Mouse (Mus musculus) kidney, adult 2 months (tissue): Measurements from ENCODE around the gene Vax2. TPM values are rescaled to one million over a fixed set of nuclear protein-coding genes. Genes with fewer than 3 reads are reported as not detected.

Source experiments
- DNase-seq: peaks from one replicate; pipeline ENCODE4 v3.0.0; 2021
- H3K27ac ChIP-seq: fragments of 200-500 bp; 2 replicates; pipeline ENCODE4 v1.5.1; 2012; ENCODE audit warnings: low read depth, low read length, control low read depth, inconsistent platforms; ENCODE audit not compliant: insufficient read depth
- H3K27me3 ChIP-seq: fragments of 200-500 bp; replicated peaks from 2 replicates; pipeline ENCODE4 v1.6.1; 2012; ENCODE audit warnings: mild to moderate bottlenecking, moderate library complexity, low read length, inconsistent platforms; ENCODE audit not compliant: control insufficient read depth, insufficient read depth
- H3K36me3 ChIP-seq: fragments of 200-500 bp; 2 replicates; pipeline ENCODE4 v1.6.1; 2012; ENCODE audit warnings: mild to moderate bottlenecking, moderate library complexity, low read length, inconsistent platforms; ENCODE audit not compliant: control insufficient read depth, insufficient read depth
- H3K4me1 ChIP-seq: fragments of 200-500 bp; 2 replicates; pipeline ENCODE4 v1.6.1; 2011; ENCODE audit warnings: low read length; ENCODE audit not compliant: control insufficient read depth, insufficient read depth
- H3K4me3 ChIP-seq: fragments of 200-500 bp; 2 replicates; pipeline ENCODE4 v1.5.1; 2011; ENCODE audit warnings: mild to moderate bottlenecking, low read depth, low read length, control low read depth; ENCODE audit not compliant: insufficient read depth
- CTCF ChIP-seq: fragments of 200-500 bp; conservative IDR thresholded peaks from 2 replicates; pipeline ENCODE4 v1.5.1; 2011; ENCODE audit warnings: low read depth, mild to moderate bottlenecking, control low read depth, low read length, moderate library complexity, mixed read lengths; ENCODE audit not compliant: insufficient read depth, insufficient read length
- POLR2A ChIP-seq: fragments of 200-500 bp; IDR thresholded peaks from one replicate; pipeline ENCODE4 v1.6.1; 2011; ENCODE audit warnings: low read depth, low read length, control low read depth
- WGBS: fragments of 180-500 bp; shearing (Covaris S2); methylation state at CpG from one replicate; pipeline ENCODE4 v1.1.7; 2018; 5-methylcytosine and 5-hydroxymethylcytosine counted together
- polyA plus RNA-seq: library from polyadenylated mRNA; depleted of rRNA; stranded (reverse); fragments of >200 nt; gene quantifications from 2 replicates; pipeline ENCODE4 v1.2.3, GENCODE M21; 2012; rRNA removed

Vax2 gene
- polyA plus RNA-seq = not detected in 2 replicates

DNA sequence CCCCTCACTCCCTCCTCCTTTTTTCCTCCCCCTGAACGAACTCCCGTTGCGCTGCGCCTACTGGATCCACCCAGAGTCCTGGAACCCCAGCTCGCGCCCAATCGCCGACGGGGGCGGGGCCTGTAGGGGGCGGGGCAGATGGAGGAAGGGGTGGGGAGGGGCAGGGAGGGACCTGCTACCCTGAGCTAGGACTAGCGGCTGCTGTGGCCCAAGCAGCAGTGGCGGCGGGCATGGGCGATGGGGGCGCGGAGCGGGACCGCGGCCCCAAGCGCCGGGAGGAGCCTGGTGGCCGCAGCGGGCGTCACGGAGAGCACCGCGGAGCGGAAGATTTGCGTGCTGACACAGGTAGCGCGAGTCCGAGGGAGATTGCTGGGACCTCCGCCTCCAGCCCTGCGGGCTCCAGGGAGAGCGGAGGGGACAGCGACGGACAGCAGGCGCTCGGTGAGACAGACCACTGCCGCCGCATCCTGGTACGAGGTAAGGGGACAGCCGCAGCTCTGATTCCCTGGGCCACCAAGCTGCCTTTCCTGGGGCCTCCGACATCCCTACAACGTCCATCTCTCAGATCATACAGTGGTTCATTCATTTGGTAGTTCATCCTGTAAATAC is at the start of gene Vax2:
Gene Vax2 (plus strand): TSS at position 198 of the 609 bp plus-strand sequence.
- Histone ChIP-seq H3K4me1 (no peaks in the 10 kb centered on the region), H3K27ac (no peak within 1 kb of the TSS), H3K36me3 (no peaks in the 10 kb centered on the region), H3K27me3 (peaks cover 12% of the 10 kb centered on the region), H3K4me3 (peak within 1 kb of the TSS; percentile 14; the same call in 1 of the 2 replicates)
- no peak for TF ChIP-seq CTCF
- DNase-seq = peak; percentile 73
- WGBS = 2% methylated on average over 41 of the region's 46 CpGs

GRCm38 (mm10) chr6:83665009-83665408 is 46.1 kb upstream of the Vax2 start:
- no peak overlapping the region for H3K27ac ChIP-seq
- 88% methylated on average over 2 of the region's 2 CpGs for WGBS
- no peak for DNase-seq
- no peaks in the 10 kb centered on the region for H3K36me3 ChIP-seq
- no peak for TF ChIP-seq CTCF
- TF ChIP-seq POLR2A = no peak
- no peak overlapping the region for H3K4me3 ChIP-seq
- H3K4me1 ChIP-seq = no peaks in the 10 kb centered on the region
- no peaks in the 10 kb centered on the region; the same call in 1 of the 2 replicates for H3K27me3 ChIP-seq

DNA sequence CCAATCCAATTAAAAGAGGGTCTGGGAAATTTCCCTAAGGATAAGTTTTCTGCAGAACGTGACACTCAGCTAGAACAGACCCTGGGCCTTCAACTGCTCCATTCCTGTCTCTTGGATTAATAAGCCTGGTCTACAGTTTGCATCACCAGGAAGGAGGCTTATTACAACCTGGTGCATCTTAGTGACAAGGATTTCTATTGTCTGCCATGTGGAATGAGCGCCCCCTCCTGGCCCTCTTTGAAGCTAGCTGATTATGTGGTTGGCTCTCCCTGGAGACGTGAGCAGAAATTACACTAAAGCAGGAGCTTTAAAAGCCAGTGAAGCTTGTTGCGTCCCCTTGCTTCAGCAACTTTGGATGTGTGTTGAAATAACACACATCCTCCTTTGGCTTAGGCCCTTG is 37.7 kb upstream of the Vax2 start:
- H3K36me3 ChIP-seq = no peaks in the 10 kb centered on the region
- no peak overlapping the region for H3K27ac ChIP-seq
- H3K4me1 ChIP-seq = no peaks in the 10 kb centered on the region
- TF ChIP-seq POLR2A (no peak), CTCF (peak; percentile 78)
- H3K27me3 ChIP-seq = no peaks in the 10 kb centered on the region
- WGBS = 8% methylated on average over 4 of the region's 4 CpGs
- peak; percentile 54 for DNase-seq
- no peak overlapping the region for H3K4me3 ChIP-seq

GRCm38 (mm10) chr6:83677757-83678156 is 33.3 kb upstream of the Vax2 start, which contains the start of gene Cd207:
TSS of gene Cd207 (minus strand) at chr6:83677857.
- Histone ChIP-seq H3K27ac (no peak within 1 kb of the TSS), H3K4me3 (no peak within 1 kb of the TSS), H3K4me1 (no peaks in the 10 kb centered on the region), H3K27me3 (no peaks in the 10 kb centered on the region), H3K36me3 (no peaks in the 10 kb centered on the region)
- WGBS = 70% methylated on average over 4 of the region's 4 CpGs
- TF ChIP-seq CTCF (no peak), POLR2A (no peak)
- DNase-seq = no peak

DNA sequence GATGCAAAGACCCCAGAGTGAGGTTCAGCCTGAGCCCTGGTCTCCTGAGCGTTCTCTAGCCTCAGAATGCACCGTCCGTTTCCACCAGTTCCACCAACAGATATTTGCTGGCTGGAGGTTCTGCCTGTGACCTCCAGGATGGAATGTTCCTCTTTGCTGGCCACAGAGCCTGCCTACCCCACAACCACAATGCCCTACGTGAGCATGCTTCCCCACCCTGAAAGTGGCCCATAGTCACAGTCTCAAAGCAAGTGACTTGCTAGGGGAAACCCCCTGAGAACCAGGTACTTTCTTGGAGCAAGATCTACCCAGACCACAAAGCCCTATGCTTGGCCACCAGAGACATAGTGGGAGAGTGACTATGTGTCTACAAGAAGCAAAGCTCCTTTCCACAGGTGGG is 21.7 kb upstream of the Vax2 start:
- no peak for DNase-seq
- Histone ChIP-seq H3K4me3 (no peak overlapping the region), H3K27me3 (no peaks in the 10 kb centered on the region), H3K36me3 (no peaks in the 10 kb centered on the region), H3K4me1 (no peaks in the 10 kb centered on the region), H3K27ac (no peak overlapping the region)
- no peak for TF ChIP-seq CTCF
- TF ChIP-seq POLR2A = no peak
- 80% methylated on average over 4 of the region's 4 CpGs for WGBS

- Histone ChIP-seq H3K27me3 (no peaks in the 10 kb centered on the region), H3K4me3 (no peak overlapping the region), H3K36me3 (no peaks in the 10 kb centered on the region), H3K4me1 (no peaks in the 10 kb centered on the region), H3K27ac (no peak overlapping the region)
- TF ChIP-seq POLR2A (no peak), CTCF (peak; percentile 84)
- WGBS = 21% methylated on average over 4 of the region's 5 CpGs
- peak; percentile 57 for DNase-seq
Measured at GRCm38 (mm10) chr6:83690277-83690676, 20.8 kb upstream of the Vax2 start.

- TF ChIP-seq POLR2A (no peak), CTCF (no peak)
- no peaks in the 10 kb centered on the region for H3K4me1 ChIP-seq
- H3K27ac ChIP-seq = no peak overlapping the region
- no peaks in the 10 kb centered on the region for H3K27me3 ChIP-seq
- 62% methylated on average over 2 of the region's 2 CpGs for WGBS
- DNase-seq = no peak
- no peaks in the 10 kb centered on the region for H3K36me3 ChIP-seq
- no peak overlapping the region for H3K4me3 ChIP-seq
Measured at GRCm38 (mm10) chr6:83690936-83691335, 20.1 kb upstream of the Vax2 start.
